Mouse (Mus musculus): ENCODE results near the gene Klrb1b.
"Not testable (repeated sequence)": the region's sequence is repeated elsewhere in the genome, so short reads cannot be mapped to it uniquely, and the experiment has no call there.

GRCm38 (mm10) chr6:128786396-128786795, 39.7 kb downstream of the Klrb1b start:
- TF ChIP-seq GATA1 (IDR thresholded peaks at IDR 0.05; ENCODE audit: borderline replicate concordance, low read length); FLI1 (IDR thresholded peaks at IDR 0.05; ENCODE audit: low read length): not testable (repeated sequence)

Data from megakaryocyte, embryonic 14.5 days (primary cell).